Mouse (Mus musculus) layer of hippocampus, adult 18-20 months (tissue): ENCODE data around the gene Prss34. TPM values are rescaled to one million over a fixed set of nuclear protein-coding genes. Genes with fewer than 3 reads are reported as not detected.

Experiments used
- DNase-seq, 2 experiments: peaks; one replicate each; pipeline ENCODE4 v3.0.0; 2022; ENCODE audit warnings: low spot score in 2 of 2
- long read RNA-seq: library from polyadenylated mRNA; stranded (forward); transcript quantifications from one replicate; pipeline ENCODE4 v2.0.0, GENCODE M21; 2021
- total RNA-seq, 2 experiments: library from RNA; stranded (reverse); gene quantifications; 2 replicates each; pipeline ENCODE4 v1.2.3; 2021

Prss34 gene
- not detected for total RNA-seq
- long read RNA-seq = 0 reads

GRCm38 (mm10) chr17:25298094-25298493 is at the start of gene Prss34:
TSS of gene Prss34 (plus strand) at chr17:25298394.
- DNase-seq = no peak

GRCm38 (mm10) chr17:25250181-25250835 is 47.9 kb upstream of the Prss34 start:
- no peak for DNase-seq

- DNase-seq = no peak
Observed at GRCm38 (mm10) chr17:25252643-25253042, 45.6 kb upstream of the Prss34 start.

GRCm38 (mm10) chr17:25253760-25254159 is 44.4 kb upstream of the Prss34 start:
- DNase-seq = peak in 1 of 2 experiments; percentile 58

GRCm38 (mm10) chr17:25255110-25255509 is 43.1 kb upstream of the Prss34 start:
- DNase-seq = no peak

- DNase-seq = no peak
Observed at GRCm38 (mm10) chr17:25256140-25256754, 41.9 kb upstream of the Prss34 start, which contains the start of gene Baiap3. TSS of gene Baiap3 (minus strand) at chr17:25256364.

- no peak for DNase-seq
Observed at GRCm38 (mm10) chr17:25257804-25258261, 40.4 kb upstream of the Prss34 start.

- peak; percentile 37 to 57 for DNase-seq
Observed at GRCm38 (mm10) chr17:25264453-25264852, 33.7 kb upstream of the Prss34 start.

- no peak for DNase-seq
Observed at GRCm38 (mm10) chr17:25270795-25271335, 27.3 kb upstream of the Prss34 start.

GRCm38 (mm10) chr17:25272326-25272725 is 25.9 kb upstream of the Prss34 start:
- DNase-seq = no peak

- DNase-seq = peak; percentile 89 to 95
Observed at GRCm38 (mm10) chr17:25272951-25273705, 25.1 kb upstream of the Prss34 start.

- DNase-seq = peak; percentile 93 to 98
Observed at GRCm38 (mm10) chr17:25273706-25274501, 24.3 kb upstream of the Prss34 start.

GRCm38 (mm10) chr17:25274571-25275346 is 23.4 kb upstream of the Prss34 start, which contains the start of gene Ube2i:
TSS of gene Ube2i (minus strand) at chr17:25274622.
- no peak for DNase-seq

GRCm38 (mm10) chr17:25275833-25276232 is 22.4 kb upstream of the Prss34 start:
- no peak for DNase-seq

GRCm38 (mm10) chr17:25282133-25282532 is 16.1 kb upstream of the Prss34 start:
- DNase-seq = peak in 1 of 2 experiments; percentile 16

- DNase-seq = peak in 1 of 2 experiments; percentile 54
Observed at GRCm38 (mm10) chr17:25285033-25285432, 13.2 kb upstream of the Prss34 start.

- DNase-seq = peak in 1 of 2 experiments; percentile 60
Observed at GRCm38 (mm10) chr17:25288842-25289241, 9.4 kb upstream of the Prss34 start.

- no peak for DNase-seq
Observed at GRCm38 (mm10) chr17:25290411-25290810, 7.8 kb upstream of the Prss34 start.

- no peak for DNase-seq
Observed at GRCm38 (mm10) chr17:25293495-25293894, 4.7 kb upstream of the Prss34 start.

GRCm38 (mm10) chr17:25294111-25294510 is 4.1 kb upstream of the Prss34 start:
- no peak for DNase-seq
